Mouse (Mus musculus): ENCODE measurements around the gene Metap2. TPM values are rescaled to one million over a fixed set of nuclear protein-coding genes. Genes with fewer than 3 reads are reported as not detected.

Metap2 gene
- polyA plus RNA-seq, 1 experiment: 171 TPM

DNA sequence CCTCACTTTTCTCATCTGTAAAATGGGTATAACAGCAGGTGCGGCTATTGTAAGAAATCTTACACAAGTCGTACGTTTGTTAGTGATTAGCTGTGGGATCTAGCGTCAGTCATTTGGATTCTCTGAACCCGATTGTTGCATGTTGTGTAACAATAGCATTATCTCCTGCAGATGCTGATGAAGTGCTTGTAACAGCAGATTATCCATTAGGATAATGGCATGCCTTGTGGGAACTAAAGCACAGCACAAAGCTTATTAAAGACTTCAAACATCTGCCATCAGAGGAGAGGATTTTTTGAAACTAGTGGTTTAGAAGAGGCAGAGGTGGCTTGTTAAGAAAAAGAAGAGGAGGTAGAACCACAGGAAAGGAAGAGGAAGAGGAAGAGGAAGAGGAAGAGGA is 16.6 kb upstream of the Metap2 start:
- Histone ChIP-seq H3K4me2 (ENCODE audit: low read depth) (no peak overlapping the region), H3ac (ENCODE audit: control insufficient read depth, insufficient read length) (no peak overlapping the region), H3K36me3 (ENCODE audit: control insufficient read depth, insufficient read depth) (no peaks in the 10 kb centered on the region), H3K4me3 (no peak overlapping the region), H3K79me2 (ENCODE audit: control insufficient read depth, insufficient read depth) (no peaks in the 10 kb centered on the region), H3K27me3 (ENCODE audit: control insufficient read depth, insufficient read depth, insufficient read length) (no peaks in the 10 kb centered on the region)
- no peak for TF ChIP-seq POLR2AphosphoS2 (IDR thresholded peaks at IDR 0.05; ENCODE audit: insufficient read length, low read depth)
- no peak for TF ChIP-seq USF1 (IDR thresholded peaks at IDR 0.05; ENCODE audit: low read depth)
- TF ChIP-seq E2F4 (IDR thresholded peaks at IDR 0.05; ENCODE audit: insufficient read depth): no peak
- no peak for TF ChIP-seq TCF12 (IDR thresholded peaks at IDR 0.05; ENCODE audit: insufficient read depth, poor library complexity, severe bottlenecking)
- no peak for TF ChIP-seq MYOG (IDR thresholded peaks at IDR 0.05; ENCODE audit: control insufficient read depth in 1 of 3, insufficient read depth in 1 of 3, insufficient read length in 2 of 3, low read depth in 2 of 3)
- no peak for TF ChIP-seq MAX (IDR thresholded peaks at IDR 0.05; ENCODE audit: low read depth)
- TF ChIP-seq POLR2A (IDR thresholded peaks at IDR 0.05; ENCODE audit: insufficient read length, low read depth): no peak
- TF ChIP-seq TCF3 (IDR thresholded peaks at IDR 0.05; ENCODE audit: insufficient read length, low read depth): no peak
- TF ChIP-seq CEBPB (IDR thresholded peaks at IDR 0.05; ENCODE audit: insufficient read depth, poor library complexity, severe bottlenecking): no peak

GRCm38 (mm10) chr10:93912917-93913316 is 16.0 kb upstream of the Metap2 start:
- Histone ChIP-seq H3K36me3 (ENCODE audit: control insufficient read depth, insufficient read depth) (no peaks in the 10 kb centered on the region), H3K27me3 (ENCODE audit: control insufficient read depth, insufficient read depth, insufficient read length) (no peaks in the 10 kb centered on the region), H3K4me2 (ENCODE audit: low read depth) (no peak overlapping the region), H3ac (ENCODE audit: control insufficient read depth, insufficient read length) (no peak overlapping the region), H3K79me2 (ENCODE audit: control insufficient read depth, insufficient read depth) (no peaks in the 10 kb centered on the region), H3K4me3 (no peak overlapping the region)
- no peak for TF ChIP-seq MYOG (IDR thresholded peaks at IDR 0.05; ENCODE audit: control insufficient read depth in 1 of 3, insufficient read depth in 1 of 3, insufficient read length in 2 of 3, low read depth in 2 of 3)

DNA sequence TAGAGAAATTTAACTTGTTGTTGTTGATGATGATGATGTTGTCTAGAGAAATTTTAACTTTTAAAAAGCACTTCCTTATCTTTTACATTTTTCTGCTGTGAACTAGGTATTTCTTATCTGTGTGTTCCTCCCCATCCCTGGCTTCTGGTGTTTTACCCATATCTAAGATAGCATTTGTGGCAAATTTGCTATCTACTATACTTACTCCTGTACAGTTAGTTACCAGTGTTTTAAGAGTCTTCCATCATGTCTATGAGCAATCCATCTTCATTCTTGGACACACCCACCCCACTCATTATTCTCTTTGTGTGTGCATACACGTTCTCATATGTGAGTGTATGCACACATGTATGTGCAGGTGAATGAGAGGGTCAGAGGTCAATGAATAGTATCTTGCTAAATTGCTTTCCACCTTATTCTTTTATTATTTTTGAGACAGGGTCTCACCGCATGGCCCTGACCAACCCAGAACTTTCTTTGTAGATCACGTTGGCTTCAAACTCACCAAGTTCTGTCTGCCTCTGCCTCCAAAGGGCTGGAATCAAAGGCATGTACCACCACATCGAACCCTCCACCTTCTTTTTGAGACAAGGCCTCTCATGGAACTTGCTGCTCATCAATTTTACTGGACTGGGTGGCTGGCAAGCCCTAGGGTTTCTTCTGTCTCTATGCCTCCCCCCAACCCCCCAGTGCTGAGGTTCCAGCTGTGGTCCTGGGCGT is 15.4 kb upstream of the Metap2 start:
- H3K36me3 ChIP-seq (ENCODE audit: control insufficient read depth, insufficient read depth): no peaks in the 10 kb centered on the region
- H3K79me2 ChIP-seq (ENCODE audit: control insufficient read depth, insufficient read depth): no peaks in the 10 kb centered on the region
- H3K27me3 ChIP-seq (ENCODE audit: control insufficient read depth, insufficient read depth, insufficient read length): no peaks in the 10 kb centered on the region
- H3K4me2 ChIP-seq (ENCODE audit: low read depth): no peak overlapping the region
- no peak overlapping the region for H3K4me3 ChIP-seq
- TF ChIP-seq MYOG (IDR thresholded peaks at IDR 0.05; ENCODE audit: control insufficient read depth in 1 of 3, insufficient read depth in 1 of 3, insufficient read length in 2 of 3, low read depth in 2 of 3) (no peak), POLR2AphosphoS2 (IDR thresholded peaks at IDR 0.05; ENCODE audit: insufficient read length, low read depth) (no peak), TCF3 (IDR thresholded peaks at IDR 0.05; ENCODE audit: insufficient read length, low read depth) (no peak), CEBPB (IDR thresholded peaks at IDR 0.05; ENCODE audit: insufficient read depth, poor library complexity, severe bottlenecking) (no peak), MAX (IDR thresholded peaks at IDR 0.05; ENCODE audit: low read depth) (no peak), TCF12 (IDR thresholded peaks at IDR 0.05; ENCODE audit: insufficient read depth, poor library complexity, severe bottlenecking) (no peak), REST (IDR thresholded peaks at IDR 0.05; ENCODE audit: insufficient read depth, insufficient read length) (no peak), MYOD1 (IDR thresholded peaks at IDR 0.05; ENCODE audit: control insufficient read depth in 1 of 3, insufficient read length in 2 of 3, low read depth in 2 of 3) (no peak), USF1 (IDR thresholded peaks at IDR 0.05; ENCODE audit: low read depth) (no peak), POLR2A (IDR thresholded peaks at IDR 0.05; ENCODE audit: insufficient read length, low read depth) (no peak), SRF (IDR thresholded peaks at IDR 0.05; ENCODE audit: control insufficient read depth, insufficient read length, low read depth) (no peak), E2F4 (IDR thresholded peaks at IDR 0.05; ENCODE audit: insufficient read depth) (no peak)
- no peak overlapping the region for H3ac ChIP-seq (ENCODE audit: control insufficient read depth, insufficient read length)

- H3K4me3 ChIP-seq: no peak overlapping the region
- H3K79me2 ChIP-seq (ENCODE audit: control insufficient read depth, insufficient read depth): no peaks in the 10 kb centered on the region
- H3K4me2 ChIP-seq (ENCODE audit: low read depth): no peak overlapping the region
- no peak for TF ChIP-seq MAX (IDR thresholded peaks at IDR 0.05; ENCODE audit: low read depth)
- no peak for TF ChIP-seq MYOD1 (IDR thresholded peaks at IDR 0.05; ENCODE audit: control insufficient read depth in 1 of 3, insufficient read length in 2 of 3, low read depth in 2 of 3)
- TF ChIP-seq TCF12 (IDR thresholded peaks at IDR 0.05; ENCODE audit: insufficient read depth, poor library complexity, severe bottlenecking): no peak
- no peak for TF ChIP-seq SRF (IDR thresholded peaks at IDR 0.05; ENCODE audit: control insufficient read depth, insufficient read length, low read depth)
- TF ChIP-seq POLR2A (IDR thresholded peaks at IDR 0.05; ENCODE audit: insufficient read length, low read depth): no peak
- no peak for TF ChIP-seq E2F4 (IDR thresholded peaks at IDR 0.05; ENCODE audit: insufficient read depth)
- TF ChIP-seq MYOG (IDR thresholded peaks at IDR 0.05; ENCODE audit: control insufficient read depth in 1 of 3, insufficient read depth in 1 of 3, insufficient read length in 2 of 3, low read depth in 2 of 3): no peak
- TF ChIP-seq TCF3 (IDR thresholded peaks at IDR 0.05; ENCODE audit: insufficient read length, low read depth): no peak
- TF ChIP-seq POLR2AphosphoS2 (IDR thresholded peaks at IDR 0.05; ENCODE audit: insufficient read length, low read depth): no peak
- no peak for TF ChIP-seq USF1 (IDR thresholded peaks at IDR 0.05; ENCODE audit: low read depth)
- TF ChIP-seq REST (IDR thresholded peaks at IDR 0.05; ENCODE audit: insufficient read depth, insufficient read length): no peak
- no peak for TF ChIP-seq CEBPB (IDR thresholded peaks at IDR 0.05; ENCODE audit: insufficient read depth, poor library complexity, severe bottlenecking)
- H3K36me3 ChIP-seq (ENCODE audit: control insufficient read depth, insufficient read depth): no peaks in the 10 kb centered on the region
- H3K27me3 ChIP-seq (ENCODE audit: control insufficient read depth, insufficient read depth, insufficient read length): no peaks in the 10 kb centered on the region
- no peak overlapping the region for H3ac ChIP-seq (ENCODE audit: control insufficient read depth, insufficient read length)
These were observed 14.4 kb upstream of the Metap2 start for GRCm38 (mm10) chr10:93911326-93911725.
